Mouse (Mus musculus) C2C12 (cell line): ENCODE measurements around the gene Sf3a1. TPM values are rescaled to one million over a fixed set of nuclear protein-coding genes. Genes with fewer than 3 reads are reported as not detected.

Source experiments
- H3K27me3 ChIP-seq: one replicate; pipeline ENCODE4 v1.6.1; 2011; ENCODE audit not compliant: control insufficient read depth, insufficient read depth, insufficient read length
- H3K36me3 ChIP-seq: one replicate; pipeline ENCODE4 v1.6.1; 2011; ENCODE audit not compliant: control insufficient read depth, insufficient read depth
- H3K4me3 ChIP-seq: one replicate; pipeline ENCODE4 v1.5.1; 2011; ENCODE audit warnings: mild to moderate bottlenecking, control low read depth; ENCODE audit not compliant: poor library complexity, insufficient read depth, severe bottlenecking
- H3K79me2 ChIP-seq: one replicate; pipeline ENCODE4 v1.6.1; 2011; ENCODE audit not compliant: control insufficient read depth, insufficient read depth
- H3K79me3 ChIP-seq: one replicate; pipeline ENCODE4 v1.6.1; 2011; ENCODE audit warnings: low read depth, control low read depth
- H3ac ChIP-seq: one replicate; pipeline ENCODE3; 2011; ENCODE audit warnings: low read depth; ENCODE audit not compliant: control insufficient read depth, insufficient read length
- CEBPB ChIP-seq: IDR thresholded peaks from one replicate; pipeline ENCODE4 v1.6.1; 2011; ENCODE audit warnings: low read depth, mild to moderate bottlenecking, control low read depth, moderate library complexity
- CTCF ChIP-seq: IDR thresholded peaks from one replicate; pipeline ENCODE4 v1.5.1; 2011; ENCODE audit not compliant: control insufficient read depth, insufficient read depth, insufficient read length
- FOSL1 ChIP-seq: IDR thresholded peaks from one replicate; pipeline ENCODE4 v1.8.0; 2011; ENCODE audit warnings: mild to moderate bottlenecking, low read length; ENCODE audit not compliant: poor library complexity, insufficient read depth, severe bottlenecking
- MAX ChIP-seq: IDR thresholded peaks from one replicate; pipeline ENCODE4 v1.6.1; 2011; ENCODE audit warnings: mild to moderate bottlenecking, control low read depth
- MYOD1 ChIP-seq: IDR thresholded peaks from one replicate; pipeline ENCODE4 v1.6.1; 2011; ENCODE audit warnings: low read depth; ENCODE audit not compliant: control insufficient read depth, insufficient read length
- MYOG ChIP-seq: IDR thresholded peaks from one replicate; pipeline ENCODE4 v1.6.1; 2011; ENCODE audit not compliant: control insufficient read depth, insufficient read length; ENCODE audit errors: extremely low read depth
- USF1 ChIP-seq: IDR thresholded peaks from one replicate; pipeline ENCODE4 v1.6.1; 2011; ENCODE audit warnings: low read depth, mild to moderate bottlenecking, control low read depth, moderate library complexity
- polyA plus RNA-seq: library from polyadenylated mRNA; unstranded; fragments of >200 nt; fragmentation: generic; extraction: Trizol; gene quantifications from one replicate; pipeline ENCODE4 v1.2.1, GENCODE M21; 2012; ENCODE audit warnings: missing spikeins

Sf3a1 gene
- polyA plus RNA-seq, 1 experiment: 64.9 TPM

GRCm38 (mm10) chr11:4214572-4214971 is 54.4 kb downstream of the Sf3a1 start:
- Histone ChIP-seq H3ac (no peak overlapping the region), H3K4me3 (no peak overlapping the region), H3K79me3 (no peaks in the 10 kb centered on the region), H3K36me3 (peaks cover 31% of the 10 kb centered on the region), H3K79me2 (no peaks in the 10 kb centered on the region), H3K27me3 (no peaks in the 10 kb centered on the region)
- no peak for TF ChIP-seq MYOG
- no peak for TF ChIP-seq CTCF
- no peak for TF ChIP-seq USF1
- TF ChIP-seq MAX: no peak
- no peak for TF ChIP-seq MYOD1
- TF ChIP-seq CEBPB: no peak
- TF ChIP-seq FOSL1: no peak

GRCm38 (mm10) chr11:4215061-4215460 is 54.9 kb downstream of the Sf3a1 start:
- Histone ChIP-seq H3K27me3 (no peaks in the 10 kb centered on the region), H3K4me3 (no peak overlapping the region), H3K79me2 (no peaks in the 10 kb centered on the region), H3K79me3 (no peaks in the 10 kb centered on the region), H3K36me3 (peaks cover 31% of the 10 kb centered on the region), H3ac (no peak overlapping the region)
- TF ChIP-seq CEBPB (no peak), FOSL1 (no peak), USF1 (no peak)

GRCm38 (mm10) chr11:4216248-4217000 is 56.3 kb downstream of the Sf3a1 start:
- H3K4me3 ChIP-seq: no peak overlapping the region
- H3K36me3 ChIP-seq: peaks cover 28% of the 10 kb centered on the region

GRCm38 (mm10) chr11:4217914-4218629 is 57.9 kb downstream of the Sf3a1 start, which contains the start of gene Castor1:
Castor1 (plus strand) TSS chr11:4218225.
- H3K4me3 ChIP-seq: peak within 1 kb of the TSS; percentile 25
- no peaks in the 10 kb centered on the region for H3K79me2 ChIP-seq
- peaks cover 18% of the 10 kb centered on the region for H3K36me3 ChIP-seq
- H3ac ChIP-seq: peak within 1 kb of the TSS; percentile 46
- TF ChIP-seq MYOD1 (no peak), CEBPB (no peak), MYOG (no peak), MAX (peak; percentile 68), USF1 (no peak), FOSL1 (no peak)
- no peaks in the 10 kb centered on the region for H3K27me3 ChIP-seq
- H3K79me3 ChIP-seq: no peaks in the 10 kb centered on the region

More at GRCm38 (mm10) chr11:4216248-4217000, 56.3 kb downstream of the Sf3a1 start:
- Histone ChIP-seq H3K79me2 (no peaks in the 10 kb centered on the region), H3K27me3 (no peaks in the 10 kb centered on the region), H3ac (no peak overlapping the region), H3K79me3 (no peaks in the 10 kb centered on the region)
- TF ChIP-seq CEBPB (no peak), MYOD1 (no peak), FOSL1 (no peak), CTCF (no peak), USF1 (no peak), MAX (no peak), MYOG (no peak)

GRCm38 (mm10) chr11:4218637-4219036 is 58.5 kb downstream of the Sf3a1 start:
- TF ChIP-seq USF1 (no peak), CEBPB (no peak)
- Histone ChIP-seq H3K4me3 (peak overlapping the region; percentile 25), H3K79me2 (no peaks in the 10 kb centered on the region), H3K79me3 (no peaks in the 10 kb centered on the region), H3K27me3 (no peaks in the 10 kb centered on the region), H3ac (peak overlapping the region; percentile 46), H3K36me3 (peaks cover 14% of the 10 kb centered on the region)

GRCm38 (mm10) chr11:4219317-4219751 is 59.2 kb downstream of the Sf3a1 start:
- Histone ChIP-seq H3K27me3 (no peaks in the 10 kb centered on the region), H3K36me3 (peaks cover 8% of the 10 kb centered on the region), H3K79me2 (no peaks in the 10 kb centered on the region), H3ac (no peak overlapping the region), H3K79me3 (no peaks in the 10 kb centered on the region), H3K4me3 (no peak overlapping the region)
- TF ChIP-seq MYOD1: no peak
- TF ChIP-seq CTCF: peak; percentile 30
- no peak for TF ChIP-seq MAX
